Mouse (Mus musculus) c-Kit-positive CD71-positive TER-119-negative erythroid progenitor cells, embryonic 14.5 days (primary cell): ENCODE results near the gene Clmp.

Source experiments
- DNase-seq: peaks from one replicate; pipeline ENCODE4 v3.0.0-alpha.2; 2013; ENCODE audit warnings: low read depth

Clmp gene

GRCm38 (mm10) chr9:40685801-40686420 lies at the start of gene Clmp:
TSS of gene Clmp (plus strand) at chr9:40685962.
- DNase-seq = no peak

DNA sequence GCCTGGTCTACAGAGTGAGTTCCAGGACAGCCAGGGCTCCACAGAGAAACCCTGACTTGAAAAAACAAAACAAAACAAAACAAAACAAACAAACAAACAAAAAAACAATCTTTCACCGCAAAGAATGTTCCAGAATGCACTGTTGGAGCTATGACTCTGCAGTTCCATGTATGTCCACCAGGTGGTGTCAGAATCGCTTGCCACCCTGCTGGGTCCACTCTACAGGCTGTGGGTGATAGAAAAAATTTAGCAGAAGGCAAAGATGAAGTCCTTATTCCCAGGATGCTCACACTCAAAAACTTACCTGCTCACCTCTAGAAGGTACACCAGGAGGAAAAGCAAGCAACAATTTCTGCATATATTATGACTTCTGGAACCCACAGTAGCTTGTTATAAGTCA lies 49.7 kb upstream of the Clmp start:
- DNase-seq = peak; percentile 34

DNA sequence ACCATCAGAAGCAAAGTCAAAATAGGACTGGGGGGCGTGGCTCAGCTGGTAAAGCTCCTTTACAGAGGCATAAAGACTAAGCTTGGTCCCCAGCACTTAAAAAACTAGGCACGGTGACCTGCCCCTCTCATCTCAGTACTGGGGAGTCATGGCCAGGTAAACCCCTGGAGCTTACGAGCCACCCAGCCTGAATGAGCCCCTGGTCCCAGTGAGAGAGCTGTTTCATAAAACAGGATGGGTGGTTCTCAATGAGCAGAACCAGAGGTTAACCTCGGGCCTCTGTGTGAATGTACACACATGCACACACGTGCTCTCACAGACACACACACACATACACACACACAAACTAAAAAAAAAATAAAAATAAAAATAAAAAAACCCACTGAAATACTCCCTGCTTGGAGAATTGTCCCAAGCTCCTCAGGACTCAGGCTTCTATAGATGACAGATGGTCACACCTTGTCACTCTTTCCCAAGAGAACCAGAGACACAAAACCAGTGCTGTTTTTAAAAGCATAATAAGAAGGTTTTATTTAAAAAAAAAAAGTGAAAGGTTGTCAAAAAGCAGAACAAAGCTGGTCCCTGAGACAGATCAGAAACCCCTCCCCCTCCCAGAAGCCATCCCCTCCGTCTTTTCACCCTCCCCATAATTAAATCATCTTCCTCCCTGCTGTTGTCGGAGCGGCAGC lies 47.9 kb upstream of the Clmp start:
- DNase-seq = no peak

- DNase-seq = no peak
Observed at GRCm38 (mm10) chr9:40638394-40639049, 47.2 kb upstream of the Clmp start.

DNA sequence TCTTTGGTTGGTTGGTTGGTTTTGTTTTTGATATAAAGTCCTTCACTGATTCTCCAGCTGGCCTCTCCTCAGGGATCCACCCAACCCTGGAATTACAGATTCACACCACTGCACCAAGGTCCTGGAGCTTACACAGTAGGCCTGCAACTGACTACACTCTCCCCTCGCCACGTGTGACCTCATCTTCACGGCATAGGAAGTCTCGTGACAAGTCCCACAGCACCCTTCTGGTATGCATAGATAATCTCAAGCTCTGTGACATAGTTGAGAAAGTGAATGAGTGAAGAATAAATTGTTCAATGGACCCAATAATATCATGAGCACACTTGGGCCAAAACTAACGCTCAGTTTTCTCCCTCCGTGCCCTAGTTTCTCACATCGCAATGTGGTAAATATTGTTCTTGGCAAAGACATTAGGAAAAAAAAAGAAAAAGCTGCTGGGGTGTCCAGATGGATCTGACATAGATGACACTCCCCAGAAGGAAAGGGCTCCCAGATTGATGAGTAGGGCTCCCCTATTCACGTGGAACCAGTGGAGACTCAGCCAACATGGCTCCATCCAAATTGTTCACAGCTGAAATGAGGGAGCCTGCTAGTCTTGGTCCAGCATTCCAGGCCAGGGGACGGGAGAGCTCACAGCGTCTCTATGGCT lies 46.1 kb upstream of the Clmp start:
- no peak for DNase-seq

DNA sequence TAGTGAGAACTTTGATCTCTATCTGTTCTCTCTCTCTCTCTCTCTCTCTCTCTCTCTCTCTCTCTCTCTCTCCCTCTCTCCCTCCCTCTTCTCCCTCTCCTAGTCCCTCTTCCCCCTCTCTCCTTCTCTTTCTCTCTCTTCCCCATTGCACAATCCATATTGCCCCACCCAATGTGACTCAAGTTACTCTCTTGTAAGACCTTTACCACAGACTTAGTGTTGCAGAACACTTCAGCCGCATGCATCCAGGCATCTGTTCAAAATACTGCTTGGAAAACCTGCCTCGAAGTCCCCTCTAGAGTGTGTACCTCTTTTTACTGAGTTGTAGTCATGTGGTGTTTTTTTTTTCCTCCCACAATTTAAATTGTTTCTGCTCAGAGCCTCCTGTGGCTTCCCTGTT lies 44.4 kb upstream of the Clmp start:
- DNase-seq = no peak

- DNase-seq = no peak
Observed at GRCm38 (mm10) chr9:40642470-40643220, 43.1 kb upstream of the Clmp start.

DNA sequence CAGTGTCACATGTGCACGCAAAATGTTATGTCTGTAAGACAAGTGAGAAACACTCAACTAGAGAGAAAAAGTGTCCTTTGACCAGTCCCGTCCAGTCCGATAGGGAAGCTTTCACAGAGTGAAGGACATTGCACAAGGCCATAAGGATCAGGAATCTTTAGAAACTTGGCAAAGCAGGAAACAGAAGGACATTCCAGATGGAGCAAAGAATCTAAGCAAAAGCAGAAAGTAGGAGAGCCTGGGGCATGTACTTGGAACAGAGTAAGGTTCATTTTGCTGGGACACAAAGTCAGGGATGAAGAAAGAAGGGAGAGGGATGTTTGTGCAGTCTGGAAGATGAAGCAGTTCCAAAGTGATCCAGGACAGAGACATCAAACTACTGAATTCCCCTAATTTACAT lies 36.3 kb upstream of the Clmp start:
- DNase-seq = no peak

DNA sequence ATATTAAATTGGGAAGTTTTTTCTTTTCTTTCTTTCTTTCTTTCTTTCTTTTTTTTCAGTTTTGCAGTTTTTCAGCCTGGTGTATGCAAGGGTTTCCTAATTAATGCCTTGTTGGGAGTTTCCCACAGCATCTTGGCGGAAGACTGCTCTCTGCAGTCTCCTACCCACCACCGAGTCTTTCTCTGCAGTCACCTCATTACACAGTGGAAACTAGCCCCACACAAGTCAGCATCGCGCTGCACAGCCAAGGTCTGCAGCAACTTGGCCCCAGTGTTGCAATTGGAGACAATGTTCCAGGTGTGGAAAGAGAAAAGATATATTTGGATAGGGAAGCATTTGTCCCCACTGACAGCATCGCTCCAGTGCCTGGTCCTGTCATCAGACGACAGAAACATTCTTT lies 35.8 kb upstream of the Clmp start:
- no peak for DNase-seq

- no peak for DNase-seq
Observed at GRCm38 (mm10) chr9:40651239-40651859, 34.4 kb upstream of the Clmp start.

- DNase-seq = no peak
Observed at GRCm38 (mm10) chr9:40652757-40653156, 33.0 kb upstream of the Clmp start.

DNA sequence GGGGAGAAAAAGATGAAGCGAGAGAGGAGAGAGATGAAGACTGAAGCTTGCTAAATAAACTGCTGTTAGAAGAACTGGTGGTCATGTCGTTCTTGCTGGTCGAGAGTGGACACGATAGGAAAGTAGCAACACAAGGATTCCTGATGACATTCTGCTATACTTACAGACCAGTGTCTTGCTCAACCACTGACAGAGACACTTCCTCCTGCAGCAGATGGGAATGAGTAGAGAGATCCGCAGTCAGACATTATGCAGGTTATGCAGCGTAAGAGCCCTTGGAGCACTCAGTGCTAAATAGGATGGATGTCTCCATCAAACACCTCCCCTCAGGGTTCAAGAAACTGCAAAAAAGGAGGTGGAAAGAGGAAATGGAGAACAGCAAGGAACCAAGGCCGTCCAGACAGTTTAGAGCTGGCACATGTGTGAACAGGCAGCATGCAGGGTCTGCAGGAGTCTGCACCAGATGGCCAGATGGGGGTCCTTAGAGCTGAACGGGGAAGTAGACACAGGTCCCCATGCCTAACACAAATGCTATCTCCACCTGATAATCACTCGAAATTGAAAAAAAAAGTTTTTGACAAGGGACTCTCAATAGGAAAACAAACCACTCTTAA lies 19.5 kb upstream of the Clmp start:
- no peak for DNase-seq

DNA sequence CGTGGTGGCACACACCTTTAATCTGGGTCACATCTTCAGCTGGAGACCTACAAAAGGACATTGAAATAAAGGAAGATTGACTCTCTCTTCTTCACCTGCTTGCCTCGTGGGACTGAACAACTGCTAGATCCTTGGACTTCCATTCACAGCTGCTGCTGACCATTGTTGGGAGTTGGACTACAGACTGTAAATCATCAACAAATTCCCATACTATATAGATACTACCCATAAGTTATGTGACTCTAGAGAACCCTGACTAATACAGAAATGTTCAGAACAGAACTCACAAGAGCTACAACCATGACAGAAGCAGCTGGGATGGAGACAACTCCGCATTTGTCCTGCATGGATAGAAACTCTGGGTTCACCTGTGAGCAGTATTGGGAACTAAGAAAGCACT lies 15.4 kb upstream of the Clmp start, which contains the start of gene Gm21915:
TSS of gene Gm21915 (plus strand) at position 301 of the 400 bp plus-strand sequence.
- DNase-seq = no peak

DNA sequence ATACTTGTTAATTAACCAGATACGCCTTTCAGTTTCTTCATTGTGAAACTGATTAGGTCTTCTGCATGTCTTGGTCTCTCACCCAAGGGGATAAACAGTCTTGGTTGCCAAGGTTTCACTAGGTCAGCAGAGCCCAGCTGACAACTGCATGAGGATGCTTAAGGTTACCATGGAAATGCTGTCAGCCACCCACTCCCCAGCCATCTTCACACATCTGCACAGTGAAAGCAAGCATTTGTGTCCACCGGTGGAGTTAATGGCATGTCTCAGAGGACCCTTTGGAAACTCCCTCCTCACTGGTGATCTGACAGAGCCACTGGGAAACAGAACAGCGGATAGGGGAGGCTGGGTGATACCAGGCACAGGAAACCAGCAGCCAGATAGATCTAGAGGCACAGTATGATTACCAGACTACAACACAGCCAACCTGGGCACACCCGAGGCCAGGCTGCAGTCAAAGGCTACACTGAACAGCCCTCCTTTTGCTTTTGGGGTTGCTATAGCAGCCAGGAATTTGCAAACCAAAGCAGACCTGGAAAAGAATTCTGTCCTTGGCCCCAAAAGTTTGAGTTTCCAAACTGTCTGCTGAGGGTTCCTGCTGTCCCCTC lies 14.3 kb upstream of the Clmp start:
- DNase-seq = no peak

GRCm38 (mm10) chr9:40675203-40675958 lies 10.4 kb upstream of the Clmp start:
- DNase-seq = no peak

DNA sequence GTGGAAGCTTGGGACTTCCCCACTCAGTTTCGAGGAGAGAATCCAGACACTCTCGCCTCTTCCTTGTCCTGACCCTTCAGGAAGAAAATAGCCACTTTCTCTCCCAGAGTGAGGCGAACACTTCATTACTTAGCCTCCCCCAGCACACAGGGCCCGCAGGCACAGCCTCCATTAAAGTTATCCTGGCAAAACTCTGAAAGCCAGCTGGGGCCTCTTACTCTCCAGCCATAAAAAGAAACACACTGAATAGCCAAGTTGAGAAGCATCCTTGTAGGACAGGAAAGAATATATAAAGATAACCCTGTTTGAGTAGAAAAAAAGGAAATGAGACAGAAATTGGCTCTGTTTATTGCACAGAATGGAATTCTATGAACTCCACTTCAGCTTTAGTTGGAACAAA lies 7.1 kb upstream of the Clmp start:
- DNase-seq = no peak

DNA sequence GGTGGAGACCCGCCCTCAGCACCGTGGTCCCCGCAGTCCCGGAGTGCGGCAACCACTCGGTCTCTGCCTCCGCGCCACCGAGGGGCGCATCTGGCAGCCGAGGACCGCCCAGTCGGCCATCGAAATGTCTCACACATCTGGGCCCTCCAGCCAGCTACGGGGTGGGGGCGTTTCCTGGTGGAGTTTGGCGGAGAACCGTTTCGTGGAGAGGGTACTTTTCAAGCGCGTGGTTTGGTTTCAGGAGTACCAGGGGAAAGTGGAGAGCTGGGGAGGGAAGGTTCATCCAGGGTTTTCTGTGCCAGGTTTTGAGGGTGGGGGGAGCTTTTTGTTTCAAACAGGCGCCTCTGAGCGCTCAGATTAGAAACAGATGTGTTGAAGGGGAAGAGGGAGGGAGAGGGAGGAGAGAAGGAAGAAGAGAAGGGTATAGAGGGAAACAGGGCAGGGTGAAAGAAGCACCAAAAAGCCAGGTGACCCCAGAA lies 698 bp downstream of the Clmp start:
- DNase-seq = no peak

- DNase-seq = no peak
Observed at GRCm38 (mm10) chr9:40687053-40687452, 1.3 kb downstream of the Clmp start.

DNA sequence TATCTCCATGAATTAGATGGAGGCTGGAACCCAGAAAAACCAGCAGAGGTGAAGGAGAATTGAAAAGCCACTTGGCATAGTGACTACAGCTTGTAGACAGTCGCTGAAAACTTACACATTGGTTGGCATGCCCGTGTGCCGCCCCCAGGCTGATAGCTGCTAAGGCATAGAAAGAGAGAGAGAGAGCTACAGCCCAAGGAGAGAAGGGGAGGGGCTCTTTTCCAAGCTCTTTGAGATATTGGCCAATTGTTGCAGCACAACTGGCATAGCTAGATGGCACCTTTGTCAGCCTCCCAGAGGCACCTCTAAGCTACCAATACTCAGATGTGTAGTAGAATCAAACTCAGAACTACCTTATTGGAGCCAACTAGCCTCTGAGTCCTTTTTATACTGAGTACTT lies 1.8 kb downstream of the Clmp start:
- no peak for DNase-seq

- no peak for DNase-seq
Observed at GRCm38 (mm10) chr9:40690511-40690910, 4.7 kb downstream of the Clmp start.
